Mouse (Mus musculus) hindbrain, embryonic 13.5 days (tissue): ENCODE measurements at regions not wholly inside any gene's neighbourhood (a gene's known extent, or its start where the extent isn't known, plus 50 kb on each side); places are given as distances from the start of the nearest gene placed in this dataset.

Experiments
- ATAC-seq: fragments of 200-750 bp; cut with Nextera tagmentation; 2 replicates; pipeline ENCODE4 v1.8.0; 2017; ENCODE audit warnings: moderate TSS enrichment; ENCODE audit not compliant: low FRiP score
- H3K27ac ChIP-seq: fragments of 300-500 bp; sonication (generic); 2 replicates; pipeline ENCODE4 v1.5.1; 2015; ENCODE audit warnings: inconsistent platforms, mild to moderate bottlenecking, moderate library complexity
- H3K27me3 ChIP-seq: fragments of 300-500 bp; sonication (generic); 2 replicates; pipeline ENCODE4 v1.6.1; 2015; ENCODE audit warnings: mild to moderate bottlenecking, inconsistent platforms
- H3K36me3 ChIP-seq: fragments of 300-500 bp; sonication (generic); 2 replicates; pipeline ENCODE4 v1.6.1; 2015; ENCODE audit warnings: mild to moderate bottlenecking, inconsistent platforms
- H3K4me1 ChIP-seq: fragments of 300-500 bp; sonication (generic); replicated peaks from 2 replicates; pipeline ENCODE4 v1.6.1; 2015; ENCODE audit warnings: inconsistent platforms
- H3K4me2 ChIP-seq: fragments of 300-500 bp; sonication (generic); 2 replicates; pipeline ENCODE4 v1.6.1; 2015; ENCODE audit warnings: inconsistent platforms, mild to moderate bottlenecking, moderate library complexity
- H3K4me3 ChIP-seq: fragments of 300-500 bp; sonication (generic); 2 replicates; pipeline ENCODE4 v1.5.1; 2015; ENCODE audit warnings: mild to moderate bottlenecking, inconsistent platforms
- H3K9ac ChIP-seq: fragments of 300-500 bp; sonication (generic); 2 replicates; pipeline ENCODE4 v1.6.1; 2015; ENCODE audit warnings: mild to moderate bottlenecking, inconsistent platforms
- H3K9me3 ChIP-seq: fragments of 300-500 bp; sonication (generic); 2 replicates; pipeline ENCODE4 v1.6.1; 2016; ENCODE audit warnings: inconsistent platforms
- WGBS: fragments of 180-500 bp; shearing (Covaris S2); methylation state at CpG from one replicate; pipeline ENCODE4 v1.1.7; 2015; 5-methylcytosine and 5-hydroxymethylcytosine counted together

GRCm38 (mm10) chr10:10046318-10046717, 145.4 kb upstream of the Stxbp5 start:
- H3K9ac ChIP-seq = no peak overlapping the region
- no peak overlapping the region for H3K27ac ChIP-seq
- H3K9me3 ChIP-seq = no peaks in the 10 kb centered on the region
- no peaks in the 10 kb centered on the region; the same call in 1 of the 2 replicates for H3K4me1 ChIP-seq
- no peak overlapping the region for H3K4me3 ChIP-seq
- H3K36me3 ChIP-seq = no peaks in the 10 kb centered on the region
- H3K27me3 ChIP-seq = no peaks in the 10 kb centered on the region
- ATAC-seq = no peak
- no peak overlapping the region for H3K4me2 ChIP-seq

GRCm38 (mm10) chr10:10009244-10009643, 108.4 kb upstream of the Stxbp5 start:
- Histone ChIP-seq H3K4me1 (no peaks in the 10 kb centered on the region), H3K36me3 (no peaks in the 10 kb centered on the region), H3K27me3 (no peaks in the 10 kb centered on the region), H3K4me2 (no peak overlapping the region), H3K9me3 (no peaks in the 10 kb centered on the region), H3K27ac (no peak overlapping the region), H3K4me3 (no peak overlapping the region), H3K9ac (no peak overlapping the region)
- no peak for ATAC-seq
- WGBS = 96% methylated on average over 5 of the region's 5 CpGs

- Histone ChIP-seq H3K4me2 (no peak overlapping the region), H3K27ac (no peak overlapping the region), H3K4me3 (no peak overlapping the region), H3K36me3 (no peaks in the 10 kb centered on the region), H3K9me3 (no peaks in the 10 kb centered on the region), H3K27me3 (no peaks in the 10 kb centered on the region), H3K9ac (no peak overlapping the region), H3K4me1 (no peaks in the 10 kb centered on the region)
- 93% methylated on average over 3 of the region's 3 CpGs for WGBS
- ATAC-seq = no peak
These were observed 97.7 kb upstream of the Stxbp5 start for GRCm38 (mm10) chr10:9998621-9999020.

GRCm38 (mm10) chr10:9996211-9996610, 95.3 kb upstream of the Stxbp5 start:
- no peaks in the 10 kb centered on the region for H3K4me1 ChIP-seq
- H3K36me3 ChIP-seq = no peaks in the 10 kb centered on the region
- no peaks in the 10 kb centered on the region for H3K9me3 ChIP-seq
- no peaks in the 10 kb centered on the region for H3K27me3 ChIP-seq
- H3K9ac ChIP-seq = no peak overlapping the region
- H3K4me2 ChIP-seq = no peak overlapping the region
- H3K27ac ChIP-seq = no peak overlapping the region
- H3K4me3 ChIP-seq = no peak overlapping the region
- no peak for ATAC-seq
- 84% methylated on average over 6 of the region's 6 CpGs for WGBS

GRCm38 (mm10) chr10:9992798-9993197, 91.9 kb upstream of the Stxbp5 start:
- Histone ChIP-seq H3K9me3 (no peaks in the 10 kb centered on the region), H3K36me3 (no peaks in the 10 kb centered on the region), H3K4me3 (no peak overlapping the region), H3K4me1 (no peaks in the 10 kb centered on the region), H3K9ac (no peak overlapping the region), H3K27me3 (no peaks in the 10 kb centered on the region), H3K27ac (no peak overlapping the region), H3K4me2 (no peak overlapping the region)
- ATAC-seq = no peak
- 62% methylated on average over 2 of the region's 2 CpGs for WGBS

- Histone ChIP-seq H3K4me3 (no peak overlapping the region), H3K4me1 (no peaks in the 10 kb centered on the region), H3K27ac (no peak overlapping the region), H3K36me3 (no peaks in the 10 kb centered on the region), H3K9me3 (no peaks in the 10 kb centered on the region), H3K9ac (no peak overlapping the region), H3K4me2 (no peak overlapping the region), H3K27me3 (no peaks in the 10 kb centered on the region)
- WGBS = 87% methylated on average over 5 of the region's 5 CpGs
- ATAC-seq = no peak
These were observed 84.5 kb upstream of the Stxbp5 start for GRCm38 (mm10) chr10:9985407-9985806.

GRCm38 (mm10) chr10:9976424-9976823, 75.5 kb upstream of the Stxbp5 start:
- no peaks in the 10 kb centered on the region for H3K9me3 ChIP-seq
- H3K36me3 ChIP-seq = no peaks in the 10 kb centered on the region
- H3K27ac ChIP-seq = no peak overlapping the region
- no peak overlapping the region for H3K9ac ChIP-seq
- H3K4me3 ChIP-seq = no peak overlapping the region
- no peaks in the 10 kb centered on the region for H3K4me1 ChIP-seq
- WGBS = 16% methylated on average over 3 of the region's 3 CpGs
- H3K4me2 ChIP-seq = peak overlapping the region; percentile 26; the same call in 1 of the 2 replicates
- no peaks in the 10 kb centered on the region for H3K27me3 ChIP-seq
- peak; percentile 88 for ATAC-seq
